Mouse (Mus musculus) heart, embryonic 13.5 days (tissue): Measurements from ENCODE around the gene Plekhd1. TPM values are rescaled to one million over a fixed set of nuclear protein-coding genes. Genes with fewer than 3 reads are reported as not detected.
A peak's percentile ranks its signal among the peaks of the same experiment; 100 is the strongest.

ENCODE experiments used
- ATAC-seq: fragments of 200-750 bp; cut with Nextera tagmentation; 2 replicates; pipeline ENCODE4 v1.8.0; 2017; ENCODE audit warnings: moderate TSS enrichment; ENCODE audit not compliant: insufficient number of reproducible peaks, low FRiP score, low TSS enrichment; ENCODE audit errors: extremely low read depth
- H3K27ac ChIP-seq: fragments of 300-500 bp; sonication (generic); replicated peaks from 2 replicates; pipeline ENCODE4 v1.5.1; 2015; ENCODE audit warnings: moderate library complexity, mild to moderate bottlenecking, inconsistent platforms
- H3K27me3 ChIP-seq: fragments of 300-500 bp; sonication (generic); replicated peaks from 2 replicates; pipeline ENCODE4 v1.6.1; 2015; ENCODE audit warnings: mild to moderate bottlenecking, inconsistent platforms
- H3K36me3 ChIP-seq: fragments of 300-500 bp; sonication (generic); 2 replicates; pipeline ENCODE4 v1.6.1; 2015; ENCODE audit warnings: mild to moderate bottlenecking, inconsistent platforms
- H3K4me1 ChIP-seq: fragments of 300-500 bp; sonication (generic); 2 replicates; pipeline ENCODE4 v1.6.1; 2015; ENCODE audit warnings: inconsistent platforms
- H3K4me2 ChIP-seq: fragments of 300-500 bp; sonication (generic); 2 replicates; pipeline ENCODE4 v1.6.1; 2015; ENCODE audit warnings: inconsistent platforms, mild to moderate bottlenecking, moderate library complexity
- H3K4me3 ChIP-seq: fragments of 300-500 bp; sonication (generic); 2 replicates; pipeline ENCODE4 v1.5.1; 2015; ENCODE audit warnings: moderate library complexity, mild to moderate bottlenecking, inconsistent platforms
- H3K9ac ChIP-seq: fragments of 300-500 bp; sonication (generic); 2 replicates; pipeline ENCODE4 v1.6.1; 2015; ENCODE audit warnings: inconsistent platforms, mild to moderate bottlenecking, moderate library complexity
- H3K9me3 ChIP-seq: fragments of 300-500 bp; sonication (generic); 2 replicates; pipeline ENCODE4 v1.6.1; 2016; ENCODE audit warnings: inconsistent platforms
- WGBS: fragments of 180-500 bp; shearing (Covaris S2); methylation state at CpG from one replicate; pipeline ENCODE4 v1.1.7; 2015; ENCODE audit warnings: mixed read lengths; 5-methylcytosine and 5-hydroxymethylcytosine counted together
- polyA plus RNA-seq: library from polyadenylated mRNA; unstranded; fragments of >200 nt; fragmentation: Nextera tagmentation; extraction: Ambion mirVana; gene quantifications from 2 replicates; pipeline ENCODE4 v1.2.1, GENCODE M21; 2015

Gene Plekhd1
- polyA plus RNA-seq, 1 experiment from 2014 or later: 0.78 TPM

DNA sequence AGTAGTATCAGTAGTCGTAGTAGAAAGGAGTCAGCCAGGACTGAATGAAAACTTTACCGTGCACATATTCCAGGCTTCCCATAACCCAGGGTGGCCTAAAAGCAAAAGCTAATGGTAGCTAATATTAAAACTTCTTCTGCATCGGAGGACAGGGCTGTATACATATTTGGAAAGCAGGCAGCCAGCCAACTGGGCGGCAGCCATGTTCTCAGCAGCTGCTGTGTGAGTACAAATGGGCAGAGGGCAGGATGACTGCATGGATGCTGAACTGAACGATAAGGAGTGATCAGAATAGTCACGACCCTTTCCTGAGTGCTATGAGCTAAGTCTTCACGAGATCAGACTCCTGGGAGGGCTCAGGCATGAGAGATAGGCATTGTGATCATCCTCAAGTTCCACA is 8.9 kb downstream of the Plekhd1 start:
- no peaks in the 10 kb centered on the region for H3K9me3 ChIP-seq
- H3K4me1 ChIP-seq: peaks cover 17% of the 10 kb centered on the region
- no peaks in the 10 kb centered on the region for H3K36me3 ChIP-seq
- H3K27ac ChIP-seq: no peak overlapping the region
- H3K9ac ChIP-seq: no peak overlapping the region
- H3K4me2 ChIP-seq: no peak overlapping the region
- H3K27me3 ChIP-seq: 0 out of 2 replicates have a peak, but pooled peaks cover 6% of the 10 kb centered on the region
- ATAC-seq: no peak
- H3K4me3 ChIP-seq: no peak overlapping the region
- 47% methylated on average over 7 of the region's 7 CpGs for WGBS

DNA sequence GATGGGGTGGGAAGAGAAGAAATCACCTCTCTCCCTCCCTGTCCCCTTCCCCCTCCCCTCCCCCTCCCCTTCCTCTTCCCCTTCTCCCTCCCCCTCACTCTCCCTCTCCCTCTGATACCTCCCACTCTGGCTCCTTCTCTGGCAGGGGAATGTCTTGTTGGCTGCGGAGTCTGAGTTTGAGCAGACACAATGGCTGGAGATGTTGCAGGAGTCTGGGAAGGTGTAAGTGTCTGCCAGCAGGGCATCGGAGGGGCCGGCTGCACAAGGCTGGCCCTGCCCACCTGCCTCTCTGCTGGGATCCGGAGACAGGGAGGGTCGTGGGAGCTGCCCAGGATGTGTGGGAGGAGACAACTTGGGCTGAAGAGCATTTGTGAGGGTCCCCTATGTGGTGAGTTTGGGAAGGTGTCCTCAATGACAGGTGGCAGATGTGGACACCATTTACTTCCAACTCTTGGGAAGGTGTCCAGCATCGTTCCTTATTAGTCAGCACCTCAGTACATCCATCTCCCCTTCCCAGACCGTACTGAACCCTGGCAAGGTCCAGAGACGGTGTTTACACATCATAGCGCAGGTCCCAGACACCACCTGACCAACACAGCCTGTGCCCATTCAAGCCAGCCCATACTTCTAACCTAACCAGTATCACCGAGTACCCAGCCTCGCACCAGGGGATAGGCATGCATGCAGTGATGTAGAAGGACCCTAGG is 14.0 kb downstream of the Plekhd1 start:
- H3K27me3 ChIP-seq: 0 out of 2 replicates have a peak, but pooled peaks cover 20% of the 10 kb centered on the region
- no peak overlapping the region for H3K27ac ChIP-seq
- H3K36me3 ChIP-seq: no peaks in the 10 kb centered on the region
- H3K9me3 ChIP-seq: no peaks in the 10 kb centered on the region
- 46% methylated on average over 11 of the region's 11 CpGs for WGBS
- H3K4me1 ChIP-seq: peaks cover 24% of the 10 kb centered on the region
- H3K4me3 ChIP-seq: no peak overlapping the region
- no peak for ATAC-seq
- H3K4me2 ChIP-seq: no peak overlapping the region
- no peak overlapping the region for H3K9ac ChIP-seq

- peaks cover 21% of the 10 kb centered on the region for H3K4me1 ChIP-seq
- H3K9ac ChIP-seq: no peak overlapping the region
- H3K36me3 ChIP-seq: no peaks in the 10 kb centered on the region
- H3K27ac ChIP-seq: no peak overlapping the region
- 0 out of 2 replicates have a peak, but pooled peaks cover 20% of the 10 kb centered on the region for H3K27me3 ChIP-seq
- H3K4me2 ChIP-seq: no peak overlapping the region
- H3K4me3 ChIP-seq: no peak overlapping the region
- 40% methylated on average over 6 of the region's 6 CpGs for WGBS
- H3K9me3 ChIP-seq: no peaks in the 10 kb centered on the region
- ATAC-seq: no peak
Observed at GRCm38 (mm10) chr12:80706915-80707604, 14.7 kb downstream of the Plekhd1 start.

- H3K4me3 ChIP-seq: no peak overlapping the region
- no peaks in the 10 kb centered on the region for H3K9me3 ChIP-seq
- 30% methylated on average over 6 of the region's 6 CpGs for WGBS
- no peak overlapping the region for H3K9ac ChIP-seq
- ATAC-seq: no peak
- H3K4me2 ChIP-seq: peak overlapping the region; percentile 38
- peak overlapping the region; percentile 66 for H3K27ac ChIP-seq
- peaks cover 12% of the 10 kb centered on the region; the same call in 1 of the 2 replicates for H3K27me3 ChIP-seq
- no peaks in the 10 kb centered on the region for H3K36me3 ChIP-seq
- peaks cover 19% of the 10 kb centered on the region for H3K4me1 ChIP-seq
Observed at GRCm38 (mm10) chr12:80715915-80716314, 23.5 kb downstream of the Plekhd1 start.

GRCm38 (mm10) chr12:80719141-80719540 is 26.8 kb downstream of the Plekhd1 start:
- H3K4me2 ChIP-seq: no peak overlapping the region
- H3K4me1 ChIP-seq: peaks cover 19% of the 10 kb centered on the region
- no peak overlapping the region for H3K27ac ChIP-seq
- peaks cover 11% of the 10 kb centered on the region; the same call in 1 of the 2 replicates for H3K27me3 ChIP-seq
- ATAC-seq: no peak
- no peaks in the 10 kb centered on the region for H3K36me3 ChIP-seq
- no peaks in the 10 kb centered on the region for H3K9me3 ChIP-seq
- 70% methylated on average over 2 of the region's 2 CpGs for WGBS
- no peak overlapping the region for H3K9ac ChIP-seq
- H3K4me3 ChIP-seq: no peak overlapping the region

GRCm38 (mm10) chr12:80720507-80720906 is 28.1 kb downstream of the Plekhd1 start:
- Histone ChIP-seq H3K9ac (no peak overlapping the region), H3K9me3 (no peaks in the 10 kb centered on the region), H3K4me2 (no peak overlapping the region), H3K4me3 (no peak overlapping the region), H3K4me1 (peaks cover 10% of the 10 kb centered on the region), H3K27me3 (peaks cover 17% of the 10 kb centered on the region), H3K36me3 (no peaks in the 10 kb centered on the region), H3K27ac (no peak overlapping the region)
- 72% methylated on average over 12 of the region's 12 CpGs for WGBS
- no peak for ATAC-seq

- Histone ChIP-seq H3K27ac (no peak overlapping the region), H3K4me3 (no peak overlapping the region), H3K36me3 (no peaks in the 10 kb centered on the region), H3K4me2 (no peak overlapping the region), H3K9me3 (no peaks in the 10 kb centered on the region), H3K9ac (no peak overlapping the region), H3K4me1 (peaks cover under 1% of the 10 kb centered on the region), H3K27me3 (peaks cover 24% of the 10 kb centered on the region)
- ATAC-seq: no peak
- WGBS: 70% methylated on average over 15 of the region's 15 CpGs
Observed at GRCm38 (mm10) chr12:80721458-80721857, 29.1 kb downstream of the Plekhd1 start.

GRCm38 (mm10) chr12:80724853-80725559 is 32.6 kb downstream of the Plekhd1 start:
- H3K4me3 ChIP-seq: no peak overlapping the region
- H3K4me2 ChIP-seq: no peak overlapping the region
- no peaks in the 10 kb centered on the region for H3K9me3 ChIP-seq
- peaks cover 40% of the 10 kb centered on the region for H3K27me3 ChIP-seq
- no peak overlapping the region for H3K27ac ChIP-seq
- WGBS: 27% methylated on average over 10 of the region's 10 CpGs
- ATAC-seq: no peak
- H3K9ac ChIP-seq: peak overlapping the region; percentile 37; the same call in 1 of the 2 replicates
- H3K4me1 ChIP-seq: no peaks in the 10 kb centered on the region
- no peaks in the 10 kb centered on the region for H3K36me3 ChIP-seq

- no peaks in the 10 kb centered on the region for H3K4me1 ChIP-seq
- no peak overlapping the region for H3K27ac ChIP-seq
- no peak for ATAC-seq
- no peak overlapping the region for H3K4me3 ChIP-seq
- peaks cover 29% of the 10 kb centered on the region for H3K27me3 ChIP-seq
- no peak overlapping the region for H3K9ac ChIP-seq
- H3K36me3 ChIP-seq: no peaks in the 10 kb centered on the region
- no peak overlapping the region for H3K4me2 ChIP-seq
- no peaks in the 10 kb centered on the region for H3K9me3 ChIP-seq
- WGBS: 23% methylated on average over 1 of the region's 1 CpGs
Observed at GRCm38 (mm10) chr12:80728207-80728606, 35.8 kb downstream of the Plekhd1 start.

DNA sequence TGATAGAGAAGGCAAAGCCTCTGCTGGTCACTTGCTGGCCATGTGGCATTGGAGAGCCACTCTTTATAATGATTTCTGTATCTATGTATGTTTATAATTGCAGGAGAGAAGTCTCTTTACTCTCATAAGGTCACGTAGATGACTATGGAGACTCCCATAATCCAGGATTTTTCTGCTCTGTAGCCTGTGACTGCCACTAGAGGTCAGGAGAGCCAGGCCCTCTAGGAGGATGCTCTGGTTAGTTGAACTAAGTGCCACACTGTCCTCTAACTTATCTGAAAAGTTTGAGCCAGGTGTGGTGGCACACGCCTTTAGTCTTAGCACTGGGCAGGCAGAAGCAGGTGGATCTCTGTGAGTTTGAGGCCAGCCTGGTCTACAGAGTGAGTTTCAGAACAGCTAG is 36.4 kb downstream of the Plekhd1 start:
- H3K36me3 ChIP-seq: no peaks in the 10 kb centered on the region
- WGBS: 21% methylated on average over 2 of the region's 2 CpGs
- H3K9me3 ChIP-seq: no peaks in the 10 kb centered on the region
- ATAC-seq: no peak
- H3K27me3 ChIP-seq: peaks cover 29% of the 10 kb centered on the region
- H3K4me1 ChIP-seq: no peaks in the 10 kb centered on the region
- no peak overlapping the region for H3K4me2 ChIP-seq
- no peak overlapping the region for H3K4me3 ChIP-seq
- H3K9ac ChIP-seq: no peak overlapping the region
- no peak overlapping the region for H3K27ac ChIP-seq

DNA sequence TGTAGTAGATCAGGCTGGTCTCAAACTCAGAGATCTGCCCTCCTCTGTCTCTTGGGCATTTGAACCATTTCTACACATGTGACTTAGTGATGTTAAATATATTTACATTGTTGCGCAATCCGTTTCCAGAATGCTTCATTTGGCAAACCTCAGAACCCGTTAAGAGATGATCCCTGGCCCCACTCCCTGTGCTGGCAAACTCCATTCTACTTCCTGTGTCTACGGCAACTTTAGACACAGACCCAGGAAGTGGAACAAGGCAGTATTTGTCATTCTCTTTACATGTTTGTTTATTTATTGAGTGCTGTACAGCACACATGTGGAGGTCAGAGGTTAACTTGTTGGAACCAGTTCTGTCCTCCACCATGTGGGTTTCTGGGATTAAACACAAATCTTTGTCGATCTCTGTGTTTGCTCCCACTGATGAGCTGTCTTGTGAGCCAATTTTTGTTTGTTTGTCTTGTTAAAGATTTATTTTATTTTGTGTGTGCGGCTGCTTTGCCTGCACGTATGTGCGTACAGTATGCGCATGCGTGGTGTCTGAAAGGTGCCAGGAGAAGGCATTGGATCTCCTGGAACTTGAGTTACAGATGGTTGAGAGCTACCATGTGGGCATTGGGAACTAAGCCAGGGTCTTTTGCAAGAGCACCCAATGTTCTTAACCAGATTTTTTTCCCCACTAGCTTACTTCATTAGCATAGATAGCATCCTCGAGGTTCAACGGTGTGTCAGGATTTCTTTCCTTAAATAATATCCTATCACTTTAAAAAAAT is 37.6 kb downstream of the Plekhd1 start:
- no peak for ATAC-seq
- H3K27me3 ChIP-seq: peaks cover 29% of the 10 kb centered on the region
- H3K4me2 ChIP-seq: no peak overlapping the region
- no peaks in the 10 kb centered on the region for H3K4me1 ChIP-seq
- WGBS: 76% methylated on average over 12 of the region's 12 CpGs
- no peak overlapping the region for H3K27ac ChIP-seq
- H3K36me3 ChIP-seq: no peaks in the 10 kb centered on the region
- H3K9ac ChIP-seq: no peak overlapping the region
- no peak overlapping the region for H3K4me3 ChIP-seq
- H3K9me3 ChIP-seq: no peaks in the 10 kb centered on the region
